Mouse (Mus musculus) hindbrain, embryonic 12.5 days (tissue): Measurements from ENCODE around the gene Nt5c3b. TPM values are rescaled to one million over a fixed set of nuclear protein-coding genes. Genes with fewer than 3 reads are reported as not detected.

Source experiments
- ATAC-seq: fragments of 200-750 bp; cut with Nextera tagmentation; 2 replicates; pipeline ENCODE4 v1.8.0; 2017; ENCODE audit warnings: moderate TSS enrichment; ENCODE audit not compliant: low FRiP score
- H3K27ac ChIP-seq: fragments of 300-500 bp; sonication (generic); 2 replicates; pipeline ENCODE4 v1.5.1; 2016; ENCODE audit warnings: mild to moderate bottlenecking
- H3K27me3 ChIP-seq: fragments of 300-500 bp; sonication (generic); 2 replicates; pipeline ENCODE4 v1.6.1; 2016; ENCODE audit warnings: mild to moderate bottlenecking
- H3K36me3 ChIP-seq: fragments of 300-500 bp; sonication (generic); 2 replicates; pipeline ENCODE4 v1.6.1; 2016; ENCODE audit warnings: mild to moderate bottlenecking
- H3K4me1 ChIP-seq: fragments of 300-500 bp; sonication (generic); 2 replicates; pipeline ENCODE4 v1.6.1; 2016
- H3K4me2 ChIP-seq: fragments of 300-500 bp; sonication (generic); replicated peaks from 2 replicates; pipeline ENCODE4 v1.6.1; 2016; ENCODE audit warnings: mild to moderate bottlenecking
- H3K4me3 ChIP-seq: fragments of 300-500 bp; sonication (generic); 2 replicates; pipeline ENCODE4 v1.5.1; 2016; ENCODE audit warnings: mild to moderate bottlenecking
- H3K9ac ChIP-seq: fragments of 300-500 bp; sonication (generic); 2 replicates; pipeline ENCODE4 v1.6.1; 2016; ENCODE audit warnings: mild to moderate bottlenecking, moderate library complexity
- H3K9me3 ChIP-seq: fragments of 300-500 bp; sonication (generic); replicated peaks from 2 replicates; pipeline ENCODE4 v1.6.1; 2016; ENCODE audit warnings: mild to moderate bottlenecking
- WGBS: fragments of 180-500 bp; shearing (Covaris S2); methylation state at CpG from one replicate; pipeline ENCODE4 v1.1.7; 2016; 5-methylcytosine and 5-hydroxymethylcytosine counted together
- polyA plus RNA-seq: library from polyadenylated mRNA; unstranded; fragments of >200 nt; fragmentation: Nextera tagmentation; extraction: Ambion mirVana; gene quantifications from 2 replicates; pipeline ENCODE4 v1.2.1, GENCODE M21; 2016

Nt5c3b gene
- polyA plus RNA-seq, 1 experiment from 2014 or later = 112 TPM

- Histone ChIP-seq H3K27me3 (no peaks in the 10 kb centered on the region), H3K9me3 (no peaks in the 10 kb centered on the region), H3K4me3 (no peak overlapping the region), H3K27ac (no peak overlapping the region), H3K36me3 (peaks cover 29% of the 10 kb centered on the region), H3K4me2 (no peak overlapping the region), H3K4me1 (no peaks in the 10 kb centered on the region), H3K9ac (no peak overlapping the region)
- 94% methylated on average over 10 of the region's 10 CpGs for WGBS
- no peak for ATAC-seq
Measured at GRCm38 (mm10) chr11:100462699-100463098, 21.1 kb upstream of the Nt5c3b start.

GRCm38 (mm10) chr11:100457711-100458110, 16.1 kb upstream of the Nt5c3b start:
- WGBS = 93% methylated on average over 5 of the region's 5 CpGs

GRCm38 (mm10) chr11:100457247-100457646, 15.6 kb upstream of the Nt5c3b start:
- Histone ChIP-seq H3K27me3 (no peaks in the 10 kb centered on the region), H3K27ac (no peak overlapping the region), H3K4me1 (no peaks in the 10 kb centered on the region), H3K4me2 (no peak overlapping the region), H3K4me3 (no peak overlapping the region), H3K9me3 (no peaks in the 10 kb centered on the region), H3K9ac (no peak overlapping the region), H3K36me3 (peaks cover 22% of the 10 kb centered on the region)
- ATAC-seq = no peak
- 78% methylated on average over 4 of the region's 4 CpGs for WGBS

More at GRCm38 (mm10) chr11:100457711-100458110, 16.1 kb upstream of the Nt5c3b start:
- Histone ChIP-seq H3K4me3 (no peak overlapping the region), H3K4me2 (no peak overlapping the region), H3K27ac (no peak overlapping the region), H3K4me1 (no peaks in the 10 kb centered on the region), H3K27me3 (no peaks in the 10 kb centered on the region), H3K9ac (no peak overlapping the region), H3K36me3 (peaks cover 27% of the 10 kb centered on the region), H3K9me3 (no peaks in the 10 kb centered on the region)
- ATAC-seq = no peak

- H3K9ac ChIP-seq = no peak overlapping the region
- no peaks in the 10 kb centered on the region for H3K27me3 ChIP-seq
- H3K36me3 ChIP-seq = peaks cover 3% of the 10 kb centered on the region; the same call in 1 of the 2 replicates
- H3K9me3 ChIP-seq = no peaks in the 10 kb centered on the region
- no peak overlapping the region for H3K27ac ChIP-seq
- H3K4me1 ChIP-seq = peaks cover 11% of the 10 kb centered on the region
- 86% methylated on average over 6 of the region's 6 CpGs for WGBS
- no peak overlapping the region for H3K4me2 ChIP-seq
- H3K4me3 ChIP-seq = no peak overlapping the region
- no peak for ATAC-seq
Measured at GRCm38 (mm10) chr11:100442625-100443024, 1.0 kb upstream of the Nt5c3b start.

- Histone ChIP-seq H3K36me3 (peaks cover 18% of the 10 kb centered on the region), H3K9me3 (no peaks in the 10 kb centered on the region), H3K4me1 (peaks cover 11% of the 10 kb centered on the region), H3K9ac (peak overlapping the region; percentile 92), H3K4me3 (peak overlapping the region; percentile 84), H3K27me3 (no peaks in the 10 kb centered on the region), H3K4me2 (peak overlapping the region; percentile 82), H3K27ac (peak overlapping the region; percentile 60)
- WGBS = 1% methylated on average over 47 of the region's 52 CpGs
- peak; percentile 95 for ATAC-seq
Measured at GRCm38 (mm10) chr11:100440691-100441522, 701 bp downstream of the Nt5c3b start.

- peaks cover 36% of the 10 kb centered on the region for H3K36me3 ChIP-seq
- no peaks in the 10 kb centered on the region for H3K27me3 ChIP-seq
- H3K9me3 ChIP-seq = no peaks in the 10 kb centered on the region
- H3K4me3 ChIP-seq = no peak overlapping the region
- H3K4me1 ChIP-seq = peaks cover 11% of the 10 kb centered on the region
- no peak overlapping the region for H3K9ac ChIP-seq
- WGBS = 85% methylated on average over 1 of the region's 1 CpGs
- H3K27ac ChIP-seq = no peak overlapping the region
- no peak overlapping the region for H3K4me2 ChIP-seq
- ATAC-seq = no peak
Measured at GRCm38 (mm10) chr11:100437901-100438300, 3.7 kb downstream of the Nt5c3b start.

- Histone ChIP-seq H3K9ac (no peak overlapping the region), H3K9me3 (no peaks in the 10 kb centered on the region), H3K4me2 (no peak overlapping the region), H3K27ac (no peak overlapping the region), H3K4me1 (peaks cover 7% of the 10 kb centered on the region; the same call in 1 of the 2 replicates), H3K36me3 (peaks cover 40% of the 10 kb centered on the region), H3K27me3 (no peaks in the 10 kb centered on the region), H3K4me3 (no peak overlapping the region)
- no peak for ATAC-seq
- 42% methylated on average over 9 of the region's 9 CpGs for WGBS
Measured at GRCm38 (mm10) chr11:100435678-100436246, 5.8 kb downstream of the Nt5c3b start.

- H3K4me1 ChIP-seq = no peaks in the 10 kb centered on the region; the same call in 1 of the 2 replicates
- 95% methylated on average over 5 of the region's 5 CpGs for WGBS
- no peak overlapping the region for H3K4me2 ChIP-seq
- no peak overlapping the region for H3K27ac ChIP-seq
- peaks cover 49% of the 10 kb centered on the region for H3K36me3 ChIP-seq
- H3K9ac ChIP-seq = no peak overlapping the region
- ATAC-seq = no peak
- H3K4me3 ChIP-seq = no peak overlapping the region
- H3K27me3 ChIP-seq = no peaks in the 10 kb centered on the region
- no peaks in the 10 kb centered on the region for H3K9me3 ChIP-seq
Measured at GRCm38 (mm10) chr11:100432002-100432401, 9.6 kb downstream of the Nt5c3b start.

- no peak overlapping the region for H3K27ac ChIP-seq
- peaks cover 2% of the 10 kb centered on the region; the same call in 1 of the 2 replicates for H3K4me1 ChIP-seq
- H3K9me3 ChIP-seq = no peaks in the 10 kb centered on the region
- H3K4me2 ChIP-seq = no peak overlapping the region
- ATAC-seq = no peak
- no peak overlapping the region for H3K9ac ChIP-seq
- H3K27me3 ChIP-seq = no peaks in the 10 kb centered on the region
- H3K4me3 ChIP-seq = no peak overlapping the region
- WGBS = 90% methylated on average over 7 of the region's 7 CpGs
- peaks cover 32% of the 10 kb centered on the region for H3K36me3 ChIP-seq
Measured at GRCm38 (mm10) chr11:100430052-100430451, 11.6 kb downstream of the Nt5c3b start.

- Histone ChIP-seq H3K36me3 (peaks cover 31% of the 10 kb centered on the region), H3K27me3 (no peaks in the 10 kb centered on the region), H3K4me1 (peaks cover 3% of the 10 kb centered on the region), H3K4me2 (no peak overlapping the region), H3K9me3 (no peaks in the 10 kb centered on the region), H3K27ac (no peak overlapping the region), H3K9ac (no peak overlapping the region), H3K4me3 (no peak overlapping the region)
- WGBS = 83% methylated on average over 9 of the region's 9 CpGs
- no peak for ATAC-seq
Measured at GRCm38 (mm10) chr11:100428612-100429199, 12.9 kb downstream of the Nt5c3b start.

- Histone ChIP-seq H3K27ac (no peak overlapping the region), H3K4me1 (peaks cover 5% of the 10 kb centered on the region), H3K9me3 (no peaks in the 10 kb centered on the region), H3K9ac (no peak overlapping the region), H3K4me2 (no peak overlapping the region), H3K36me3 (peaks cover 31% of the 10 kb centered on the region), H3K27me3 (no peaks in the 10 kb centered on the region), H3K4me3 (no peak overlapping the region)
- WGBS = 90% methylated on average over 3 of the region's 3 CpGs
- no peak for ATAC-seq
Measured at GRCm38 (mm10) chr11:100426820-100427219, 14.8 kb downstream of the Nt5c3b start.

GRCm38 (mm10) chr11:100425851-100426250, 15.8 kb downstream of the Nt5c3b start:
- H3K9me3 ChIP-seq = no peaks in the 10 kb centered on the region
- H3K4me2 ChIP-seq = no peak overlapping the region
- H3K4me3 ChIP-seq = no peak overlapping the region
- H3K36me3 ChIP-seq = peaks cover 31% of the 10 kb centered on the region
- H3K9ac ChIP-seq = peak overlapping the region; percentile 23; the same call in 1 of the 2 replicates
- 36% methylated on average over 7 of the region's 7 CpGs for WGBS
- H3K4me1 ChIP-seq = peaks cover 9% of the 10 kb centered on the region
- H3K27me3 ChIP-seq = no peaks in the 10 kb centered on the region
- no peak overlapping the region for H3K27ac ChIP-seq
- no peak for ATAC-seq
